Mouse (Mus musculus): ENCODE data around the gene Sult6b1. TPM values are rescaled to one million over a fixed set of nuclear protein-coding genes. Genes with fewer than 3 reads are reported as not detected.

The Sult6b1 gene
- 0.16 and 0.27 TPM in 2 replicates for polyA plus RNA-seq (2015; fragmentation: Nextera tagmentation; extraction: Ambion mirVana)

- H3K4me1 ChIP-seq (ENCODE audit: control insufficient read depth, insufficient read depth, low read length), result no peaks in the 10 kb centered on the region
- no peak for ATAC-seq
- H3K36me3 ChIP-seq (ENCODE audit: control insufficient read depth, insufficient read depth, low read length), result no peaks in the 10 kb centered on the region
- no peaks in the 10 kb centered on the region for H3K27me3 ChIP-seq (ENCODE audit: control insufficient read depth, insufficient read depth, low read depth, low read length)
- H3K4me2 ChIP-seq (ENCODE audit: low read length), result no peak within 1 kb of the TSS
- H3K9ac ChIP-seq (ENCODE audit: low read depth, low read length), result no peak within 1 kb of the TSS
- 89% methylated on average over 5 of the region's 5 CpGs for WGBS
- H3K4me3 ChIP-seq (ENCODE audit: low read depth, low read length), result no peak within 1 kb of the TSS
- H3K27ac ChIP-seq (ENCODE audit: low read length), result no peak within 1 kb of the TSS
- H3K9me3 ChIP-seq (replicated peaks; ENCODE audit: control insufficient read depth, low read length, poor library complexity, severe bottlenecking), result no peaks in the 10 kb centered on the region
These were observed at the start of gene Sult6b1 for GRCm38 (mm10) chr17:78906892-78907291. Gene Sult6b1 (minus strand): TSS chr17:78906992.

GRCm38 (mm10) chr17:78953240-78953639 lies 46.4 kb upstream of the Sult6b1 start:
- WGBS, result 91% methylated on average over 8 of the region's 8 CpGs
- H3K9me3 ChIP-seq (replicated peaks; ENCODE audit: control insufficient read depth, low read length, poor library complexity, severe bottlenecking), result no peaks in the 10 kb centered on the region
- H3K36me3 ChIP-seq (ENCODE audit: control insufficient read depth, insufficient read depth, low read length), result peaks cover 2% of the 10 kb centered on the region; the same call in 1 of the 2 replicates
- H3K4me1 ChIP-seq (ENCODE audit: control insufficient read depth, insufficient read depth, low read length), result no peaks in the 10 kb centered on the region
- H3K27me3 ChIP-seq (ENCODE audit: control insufficient read depth, insufficient read depth, low read depth, low read length), result no peaks in the 10 kb centered on the region
- no peak for ATAC-seq
- H3K27ac ChIP-seq (ENCODE audit: low read length), result no peak overlapping the region
- H3K9ac ChIP-seq (ENCODE audit: low read depth, low read length), result no peak overlapping the region
- no peak overlapping the region for H3K4me3 ChIP-seq (ENCODE audit: low read depth, low read length)
- H3K4me2 ChIP-seq (ENCODE audit: low read length), result no peak overlapping the region

- H3K27me3 ChIP-seq (ENCODE audit: control insufficient read depth, insufficient read depth, low read depth, low read length), result no peaks in the 10 kb centered on the region
- H3K4me1 ChIP-seq (ENCODE audit: control insufficient read depth, insufficient read depth, low read length), result no peaks in the 10 kb centered on the region
- no peak overlapping the region for H3K4me3 ChIP-seq (ENCODE audit: low read depth, low read length)
- ATAC-seq, result no peak
- no peaks in the 10 kb centered on the region for H3K9me3 ChIP-seq (replicated peaks; ENCODE audit: control insufficient read depth, low read length, poor library complexity, severe bottlenecking)
- H3K9ac ChIP-seq (ENCODE audit: low read depth, low read length), result no peak overlapping the region
- no peak overlapping the region for H3K4me2 ChIP-seq (ENCODE audit: low read length)
- peaks cover 5% of the 10 kb centered on the region; the same call in 1 of the 2 replicates for H3K36me3 ChIP-seq (ENCODE audit: control insufficient read depth, insufficient read depth, low read length)
- WGBS, result 94% methylated on average over 5 of the region's 5 CpGs
- H3K27ac ChIP-seq (ENCODE audit: low read length), result no peak overlapping the region
These were observed 45.3 kb upstream of the Sult6b1 start for GRCm38 (mm10) chr17:78952070-78952469.

- peaks cover 8% of the 10 kb centered on the region; the same call in 1 of the 2 replicates for H3K36me3 ChIP-seq (ENCODE audit: control insufficient read depth, insufficient read depth, low read length)
- 93% methylated on average over 5 of the region's 5 CpGs for WGBS
These were observed 44.4 kb upstream of the Sult6b1 start for GRCm38 (mm10) chr17:78951225-78951624.

GRCm38 (mm10) chr17:78942579-78942978 lies 35.8 kb upstream of the Sult6b1 start:
- H3K4me2 ChIP-seq (ENCODE audit: low read length), result no peak overlapping the region
- no peak overlapping the region for H3K4me3 ChIP-seq (ENCODE audit: low read depth, low read length)
- peaks cover 15% of the 10 kb centered on the region for H3K36me3 ChIP-seq (ENCODE audit: control insufficient read depth, insufficient read depth, low read length)
- H3K27me3 ChIP-seq (ENCODE audit: control insufficient read depth, insufficient read depth, low read depth, low read length), result no peaks in the 10 kb centered on the region
- WGBS, result 50% methylated on average over 11 of the region's 11 CpGs
- no peak overlapping the region for H3K27ac ChIP-seq (ENCODE audit: low read length)
- no peak for ATAC-seq
- peaks cover 6% of the 10 kb centered on the region for H3K4me1 ChIP-seq (ENCODE audit: control insufficient read depth, insufficient read depth, low read length)
- no peak overlapping the region for H3K9ac ChIP-seq (ENCODE audit: low read depth, low read length)
- no peaks in the 10 kb centered on the region for H3K9me3 ChIP-seq (replicated peaks; ENCODE audit: control insufficient read depth, low read length, poor library complexity, severe bottlenecking)

More at GRCm38 (mm10) chr17:78951225-78951624, 44.4 kb upstream of the Sult6b1 start:
- Histone ChIP-seq H3K9ac (ENCODE audit: low read depth, low read length) (no peak overlapping the region), H3K27me3 (ENCODE audit: control insufficient read depth, insufficient read depth, low read depth, low read length) (no peaks in the 10 kb centered on the region), H3K4me1 (ENCODE audit: control insufficient read depth, insufficient read depth, low read length) (no peaks in the 10 kb centered on the region), H3K27ac (ENCODE audit: low read length) (no peak overlapping the region), H3K9me3 (replicated peaks; ENCODE audit: control insufficient read depth, low read length, poor library complexity, severe bottlenecking) (no peaks in the 10 kb centered on the region), H3K4me2 (ENCODE audit: low read length) (no peak overlapping the region), H3K4me3 (ENCODE audit: low read depth, low read length) (no peak overlapping the region)
- ATAC-seq, result no peak

GRCm38 (mm10) chr17:78938927-78939326 lies 32.1 kb upstream of the Sult6b1 start:
- no peaks in the 10 kb centered on the region for H3K27me3 ChIP-seq (ENCODE audit: control insufficient read depth, insufficient read depth, low read depth, low read length)
- no peak overlapping the region for H3K4me3 ChIP-seq (ENCODE audit: low read depth, low read length)
- H3K9me3 ChIP-seq (replicated peaks; ENCODE audit: control insufficient read depth, low read length, poor library complexity, severe bottlenecking), result no peaks in the 10 kb centered on the region
- no peak overlapping the region for H3K9ac ChIP-seq (ENCODE audit: low read depth, low read length)
- H3K36me3 ChIP-seq (ENCODE audit: control insufficient read depth, insufficient read depth, low read length), result peaks cover 12% of the 10 kb centered on the region
- H3K4me1 ChIP-seq (ENCODE audit: control insufficient read depth, insufficient read depth, low read length), result peaks cover 17% of the 10 kb centered on the region
- WGBS, result 93% methylated on average over 4 of the region's 4 CpGs
- H3K4me2 ChIP-seq (ENCODE audit: low read length), result no peak overlapping the region
- H3K27ac ChIP-seq (ENCODE audit: low read length), result no peak overlapping the region
- ATAC-seq, result no peak

GRCm38 (mm10) chr17:78937229-78937853 lies 30.5 kb upstream of the Sult6b1 start:
- Histone ChIP-seq H3K9ac (ENCODE audit: low read depth, low read length) (peak overlapping the region; percentile 87), H3K36me3 (ENCODE audit: control insufficient read depth, insufficient read depth, low read length) (peaks cover 16% of the 10 kb centered on the region), H3K4me1 (ENCODE audit: control insufficient read depth, insufficient read depth, low read length) (peaks cover 30% of the 10 kb centered on the region), H3K9me3 (replicated peaks; ENCODE audit: control insufficient read depth, low read length, poor library complexity, severe bottlenecking) (no peaks in the 10 kb centered on the region), H3K27ac (ENCODE audit: low read length) (peak overlapping the region; percentile 80), H3K4me3 (ENCODE audit: low read depth, low read length) (peak overlapping the region; percentile 90), H3K4me2 (ENCODE audit: low read length) (peak overlapping the region; percentile 82), H3K27me3 (ENCODE audit: control insufficient read depth, insufficient read depth, low read depth, low read length) (no peaks in the 10 kb centered on the region)
- WGBS, result 8% methylated on average over 26 of the region's 26 CpGs
- ATAC-seq, result peak; percentile 60

GRCm38 (mm10) chr17:78936466-78937228 lies 29.9 kb upstream of the Sult6b1 start, which contains the start of the genes Cebpz and Ndufaf7:
Gene Cebpz (minus strand): TSS chr17:78937066.
Gene Ndufaf7 (plus strand): TSS chr17:78937136.
- Histone ChIP-seq H3K27ac (ENCODE audit: low read length) (peak within 1 kb of the TSS; percentile 80), H3K4me1 (ENCODE audit: control insufficient read depth, insufficient read depth, low read length) (peaks cover 30% of the 10 kb centered on the region), H3K9me3 (replicated peaks; ENCODE audit: control insufficient read depth, low read length, poor library complexity, severe bottlenecking) (no peaks in the 10 kb centered on the region), H3K36me3 (ENCODE audit: control insufficient read depth, insufficient read depth, low read length) (peaks cover 20% of the 10 kb centered on the region), H3K4me2 (ENCODE audit: low read length) (peak within 1 kb of the TSS; percentile 84), H3K9ac (ENCODE audit: low read depth, low read length) (peak within 1 kb of the TSS; percentile 87), H3K27me3 (ENCODE audit: control insufficient read depth, insufficient read depth, low read depth, low read length) (no peaks in the 10 kb centered on the region), H3K4me3 (ENCODE audit: low read depth, low read length) (peak within 1 kb of the TSS; percentile 90)
- WGBS, result under 1% methylated on average over 45 of the region's 45 CpGs
- peak; percentile 100 for ATAC-seq

GRCm38 (mm10) chr17:78935857-78936256 lies 29.1 kb upstream of the Sult6b1 start:
- Histone ChIP-seq H3K4me1 (ENCODE audit: control insufficient read depth, insufficient read depth, low read length) (peaks cover 30% of the 10 kb centered on the region), H3K9ac (ENCODE audit: low read depth, low read length) (peak overlapping the region; percentile 87; the same call in 1 of the 2 replicates), H3K36me3 (ENCODE audit: control insufficient read depth, insufficient read depth, low read length) (peaks cover 26% of the 10 kb centered on the region), H3K4me2 (ENCODE audit: low read length) (peak overlapping the region; percentile 84), H3K9me3 (replicated peaks; ENCODE audit: control insufficient read depth, low read length, poor library complexity, severe bottlenecking) (no peaks in the 10 kb centered on the region), H3K27me3 (ENCODE audit: control insufficient read depth, insufficient read depth, low read depth, low read length) (no peaks in the 10 kb centered on the region), H3K4me3 (ENCODE audit: low read depth, low read length) (peak overlapping the region; percentile 90), H3K27ac (ENCODE audit: low read length) (no peak overlapping the region)
- 90% methylated on average over 2 of the region's 2 CpGs for WGBS
- ATAC-seq, result no peak

Measured in midbrain, embryonic 16.5 days (tissue).